Mouse (Mus musculus) neural tube, embryonic 13.5 days (tissue): ENCODE measurements around the gene Cadps. TPM values are rescaled to one million over a fixed set of nuclear protein-coding genes. Genes with fewer than 3 reads are reported as not detected.
"Not testable (repeated sequence)": the region's sequence is repeated elsewhere in the genome, so short reads cannot be mapped to it uniquely, and the experiment has no call there.

Source experiments
- ATAC-seq: fragments of 200-750 bp; cut with Nextera tagmentation; 2 replicates; pipeline ENCODE4 v1.8.0; 2017; ENCODE audit warnings: low read depth, mild to moderate bottlenecking, moderate TSS enrichment, moderate library complexity
- H3K27ac ChIP-seq: fragments of 300-500 bp; sonication (generic); replicated peaks from 2 replicates; pipeline ENCODE4 v1.5.1; 2015; ENCODE audit warnings: moderate library complexity, mild to moderate bottlenecking, inconsistent platforms
- H3K27me3 ChIP-seq: fragments of 300-500 bp; sonication (generic); 2 replicates; pipeline ENCODE4 v1.6.1; 2015; ENCODE audit warnings: mild to moderate bottlenecking, inconsistent platforms
- H3K36me3 ChIP-seq: fragments of 300-500 bp; sonication (generic); 2 replicates; pipeline ENCODE4 v1.6.1; 2015; ENCODE audit warnings: mild to moderate bottlenecking, inconsistent platforms
- H3K4me1 ChIP-seq: fragments of 300-500 bp; sonication (generic); replicated peaks from 2 replicates; pipeline ENCODE4 v1.6.1; 2015; ENCODE audit warnings: inconsistent platforms
- H3K4me2 ChIP-seq: fragments of 300-500 bp; sonication (generic); 2 replicates; pipeline ENCODE4 v1.6.1; 2015; ENCODE audit warnings: inconsistent platforms, mild to moderate bottlenecking, moderate library complexity
- H3K4me3 ChIP-seq: fragments of 300-500 bp; sonication (generic); 2 replicates; pipeline ENCODE4 v1.5.1; 2015; ENCODE audit warnings: mild to moderate bottlenecking, inconsistent platforms
- H3K9ac ChIP-seq: fragments of 300-500 bp; sonication (generic); 2 replicates; pipeline ENCODE4 v1.6.1; 2015; ENCODE audit warnings: moderate library complexity, mild to moderate bottlenecking, inconsistent platforms
- H3K9me3 ChIP-seq: fragments of 300-500 bp; sonication (generic); 2 replicates; pipeline ENCODE4 v1.6.1; 2016; ENCODE audit warnings: inconsistent platforms
- WGBS: fragments of 180-500 bp; shearing (Covaris S2); methylation state at CpG from one replicate; pipeline ENCODE4 v1.1.7; 2015; 5-methylcytosine and 5-hydroxymethylcytosine counted together
- polyA plus RNA-seq: library from polyadenylated mRNA; unstranded; fragments of >200 nt; fragmentation: Nextera tagmentation; extraction: Ambion mirVana; gene quantifications from 2 replicates; pipeline ENCODE4 v1.2.1, GENCODE M21; 2015

The Cadps gene
- polyA plus RNA-seq, 1 experiment from 2014 or later: 34.2 TPM

DNA sequence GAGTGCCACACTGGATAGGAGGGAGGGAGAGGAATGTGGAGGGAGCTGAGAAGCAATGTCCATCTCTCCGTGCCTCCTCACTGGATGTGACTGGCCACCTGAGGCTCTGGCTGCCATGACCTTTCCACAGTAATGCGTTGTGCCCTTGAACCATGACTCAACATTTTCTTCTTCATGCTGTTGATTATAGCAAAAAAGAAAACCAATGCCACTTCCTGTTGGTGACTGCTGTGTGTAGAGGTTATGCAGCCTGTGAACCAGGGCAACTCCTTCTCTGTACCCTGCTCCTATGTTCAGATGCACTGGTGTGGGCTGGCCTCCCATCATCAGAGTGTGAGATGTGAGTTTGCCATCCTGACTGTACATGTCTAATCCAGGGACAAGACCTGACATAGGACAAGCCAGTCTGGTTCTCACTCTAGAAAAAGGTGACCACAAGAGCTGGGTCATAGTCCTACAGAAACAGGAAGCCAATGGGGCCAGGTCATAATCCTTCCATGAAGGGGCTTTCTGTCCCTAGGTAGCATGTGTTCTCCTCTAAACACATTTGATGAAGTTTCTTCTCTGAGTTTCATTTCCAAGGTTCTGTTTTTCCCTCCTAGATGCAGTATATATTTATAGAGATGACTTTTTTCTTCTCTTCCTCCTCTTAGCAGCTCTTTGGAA, 245.3 kb downstream of the Cadps start:
- H3K9me3 ChIP-seq: no peaks in the 10 kb centered on the region
- 89% methylated on average over 2 of the region's 2 CpGs for WGBS
- no peak overlapping the region for H3K9ac ChIP-seq
- ATAC-seq: no peak
- H3K36me3 ChIP-seq: no peaks in the 10 kb centered on the region
- H3K27ac ChIP-seq: no peak overlapping the region
- H3K4me1 ChIP-seq: peaks cover 19% of the 10 kb centered on the region
- H3K27me3 ChIP-seq: no peaks in the 10 kb centered on the region
- H3K4me2 ChIP-seq: no peak overlapping the region
- no peak overlapping the region for H3K4me3 ChIP-seq

DNA sequence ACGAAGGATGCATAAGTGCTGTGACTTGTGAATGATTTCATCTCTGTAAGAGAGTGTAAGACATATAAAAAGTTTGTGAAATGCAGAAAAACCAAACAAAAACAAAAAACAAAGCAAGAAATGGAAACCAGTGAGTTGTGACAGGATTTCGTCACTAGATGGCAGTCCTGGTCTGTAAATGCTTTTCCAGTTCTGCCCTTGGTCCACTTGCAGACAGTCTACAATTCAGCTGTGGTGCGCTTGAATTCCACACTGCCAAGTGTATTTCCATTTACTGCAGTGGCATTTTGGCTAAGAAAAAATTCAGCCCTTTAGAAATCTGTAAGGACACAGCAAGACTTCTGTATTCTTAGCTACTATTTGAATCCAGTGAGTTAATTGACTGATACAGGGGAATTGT, 247.8 kb downstream of the Cadps start:
- ATAC-seq: no peak
- Histone ChIP-seq H3K4me2 (no peak overlapping the region), H3K27ac (0 out of 2 replicates have a peak overlapping the region, but pooled peaks have one; percentile 1)

DNA sequence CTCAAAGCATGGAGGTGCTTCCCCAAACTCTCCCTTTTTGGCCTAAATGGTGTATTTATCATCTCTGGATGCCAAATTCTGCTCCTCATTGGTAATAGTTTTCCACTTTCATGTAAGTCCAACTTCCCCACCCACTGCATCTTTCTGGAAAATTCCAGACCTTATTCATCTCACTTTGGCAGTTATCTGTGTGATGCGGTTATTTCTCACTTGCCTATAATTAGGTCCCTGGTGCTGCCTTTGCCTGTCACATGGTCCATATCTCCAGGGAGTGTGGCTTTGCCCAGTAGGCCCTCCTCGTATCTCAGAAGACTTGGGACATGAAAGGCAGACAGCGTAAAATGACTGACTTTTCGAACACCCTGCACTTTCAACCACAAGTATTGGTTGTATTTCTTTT, 248.5 kb downstream of the Cadps start:
- no peak for ATAC-seq
- H3K4me3 ChIP-seq: no peak overlapping the region
- no peak overlapping the region for H3K27ac ChIP-seq
- no peak overlapping the region for H3K9ac ChIP-seq
- no peaks in the 10 kb centered on the region for H3K27me3 ChIP-seq
- H3K4me2 ChIP-seq: no peak overlapping the region
- H3K36me3 ChIP-seq: no peaks in the 10 kb centered on the region
- peaks cover 14% of the 10 kb centered on the region for H3K4me1 ChIP-seq
- WGBS: 72% methylated on average over 4 of the region's 4 CpGs
- no peaks in the 10 kb centered on the region for H3K9me3 ChIP-seq

More for the DNA sequence above, 247.8 kb downstream of the Cadps start:
- Histone ChIP-seq H3K4me1 (peaks cover 14% of the 10 kb centered on the region), H3K36me3 (no peaks in the 10 kb centered on the region), H3K9me3 (no peaks in the 10 kb centered on the region), H3K4me3 (no peak overlapping the region), H3K27me3 (no peaks in the 10 kb centered on the region), H3K9ac (no peak overlapping the region)
- WGBS: 19% methylated on average over 3 of the region's 3 CpGs

DNA sequence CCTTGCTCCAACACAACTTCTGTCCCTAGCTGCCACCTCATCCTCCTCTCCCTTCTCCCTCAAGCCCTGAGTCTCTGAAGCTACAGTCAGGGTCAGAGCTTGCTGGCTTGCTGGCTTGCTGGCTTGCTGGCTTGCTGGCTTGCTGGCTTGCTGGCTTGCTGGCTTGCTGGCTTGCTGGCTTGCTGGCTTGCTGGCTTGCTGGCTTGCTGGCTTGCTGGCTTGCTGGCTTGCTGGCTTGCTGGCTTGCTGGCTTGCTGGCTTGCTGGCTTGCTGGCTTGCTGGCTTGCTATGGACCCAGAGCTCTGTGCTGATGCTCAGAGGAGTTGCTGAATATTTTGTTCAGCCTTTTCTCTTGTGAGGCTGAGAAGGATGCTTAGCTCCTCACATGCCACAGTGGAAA, 261.1 kb downstream of the Cadps start:
- not testable (repeated sequence) for H3K9ac ChIP-seq, ATAC-seq, H3K27ac ChIP-seq, H3K9me3 ChIP-seq, H3K4me2 ChIP-seq, H3K27me3 ChIP-seq, H3K4me3 ChIP-seq
- H3K4me1 ChIP-seq: peaks cover 28% of the 10 kb centered on the region
- peaks cover 13% of the 10 kb centered on the region for H3K36me3 ChIP-seq

DNA sequence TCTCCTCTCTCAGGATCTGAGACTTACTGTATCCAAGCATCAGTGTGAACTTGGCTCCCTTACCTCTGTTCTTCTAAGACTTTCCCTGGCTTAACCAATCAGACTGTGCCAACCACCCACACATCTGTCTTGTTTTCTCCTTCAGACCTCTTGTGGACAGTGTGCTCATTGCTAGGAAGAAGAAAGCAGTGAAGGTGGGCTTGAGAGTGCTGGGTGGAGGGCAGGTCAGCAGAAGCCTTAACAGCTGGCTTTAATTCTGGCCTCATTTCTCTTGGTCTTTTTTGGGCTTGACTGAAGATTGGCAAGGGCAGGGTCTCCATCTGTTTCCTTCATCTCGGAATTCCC, 262.7 kb downstream of the Cadps start:
- H3K27me3 ChIP-seq: no peaks in the 10 kb centered on the region
- peaks cover 28% of the 10 kb centered on the region for H3K4me1 ChIP-seq
- WGBS: 73% methylated on average over 1 of the region's 1 CpGs
- H3K36me3 ChIP-seq: peaks cover 10% of the 10 kb centered on the region; the same call in 1 of the 2 replicates
- no peak overlapping the region for H3K4me3 ChIP-seq
- H3K4me2 ChIP-seq: no peak overlapping the region
- no peaks in the 10 kb centered on the region for H3K9me3 ChIP-seq
- peak; percentile 44 for ATAC-seq
- H3K9ac ChIP-seq: no peak overlapping the region
- peak overlapping the region; percentile 78 for H3K27ac ChIP-seq

DNA sequence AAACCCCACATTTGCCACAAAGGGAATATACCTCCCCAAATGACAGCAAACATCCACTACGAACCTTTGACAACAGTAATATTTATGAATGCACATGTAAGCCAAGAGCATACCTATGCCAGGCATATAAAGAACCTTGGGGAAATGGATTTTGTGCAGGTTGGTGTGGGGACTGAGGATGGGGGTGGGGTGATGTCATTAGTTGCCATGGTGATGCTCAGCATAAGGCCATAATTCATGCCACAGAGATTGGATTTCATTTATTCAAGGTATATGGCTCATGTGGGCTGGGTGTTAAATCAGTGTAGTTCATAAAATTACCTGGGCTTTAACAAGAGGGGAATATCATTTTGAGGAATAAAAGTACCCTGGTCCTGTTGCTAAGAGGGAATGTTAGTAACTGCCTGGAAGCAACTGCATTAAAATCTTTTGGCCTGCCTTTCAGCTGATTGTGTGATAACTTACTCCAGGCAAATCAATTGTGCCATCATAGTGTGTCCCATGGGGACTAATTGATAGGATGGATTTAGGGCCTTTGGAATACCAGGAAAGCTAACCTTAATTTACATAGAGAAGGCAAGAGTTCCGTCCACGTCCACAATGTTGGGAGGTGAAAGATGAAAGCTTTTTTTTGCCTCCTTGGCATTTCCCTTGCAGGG, 263.2 kb downstream of the Cadps start:
- H3K4me3 ChIP-seq: no peak overlapping the region
- H3K4me2 ChIP-seq: no peak overlapping the region
- H3K36me3 ChIP-seq: peaks cover 5% of the 10 kb centered on the region; the same call in 1 of the 2 replicates
- peak; percentile 89 for ATAC-seq
- H3K9ac ChIP-seq: no peak overlapping the region
- no peaks in the 10 kb centered on the region for H3K9me3 ChIP-seq
- WGBS: 46% methylated on average over 3 of the region's 3 CpGs
- peak overlapping the region; percentile 78 for H3K27ac ChIP-seq
- peaks cover 29% of the 10 kb centered on the region for H3K4me1 ChIP-seq
- no peaks in the 10 kb centered on the region for H3K27me3 ChIP-seq

DNA sequence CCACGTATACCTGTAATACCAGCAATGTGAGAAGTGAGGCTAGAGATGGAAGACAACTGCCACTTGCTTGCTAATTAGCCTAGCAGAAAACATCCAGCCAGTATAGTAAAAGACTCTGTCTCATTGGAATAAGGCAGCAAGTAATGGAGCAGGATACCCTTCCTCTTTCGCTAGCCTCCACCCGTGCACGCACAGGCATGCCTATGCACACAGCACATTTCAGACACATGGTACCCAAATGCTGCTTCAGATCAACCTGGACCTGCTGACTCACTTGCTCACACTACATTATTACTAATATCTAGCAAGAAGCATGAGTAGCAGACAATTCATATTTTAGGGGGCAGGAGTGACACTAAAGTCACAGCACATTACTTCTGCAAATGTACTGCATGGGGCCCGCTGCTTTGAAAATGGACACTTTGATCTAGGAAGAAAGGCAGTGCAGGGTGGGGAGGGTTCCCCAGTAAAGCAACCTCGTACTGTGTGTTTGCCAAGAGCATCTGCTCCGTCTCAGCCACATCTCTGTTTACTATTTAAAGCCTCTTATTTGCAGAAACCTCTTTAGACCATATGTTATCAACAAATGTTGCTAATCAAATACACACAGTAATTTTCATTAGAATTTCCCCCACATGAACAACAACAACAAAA, 263.8 kb downstream of the Cadps start:
- 56% methylated on average over 7 of the region's 7 CpGs for WGBS
- Histone ChIP-seq H3K4me3 (no peak overlapping the region), H3K27me3 (no peaks in the 10 kb centered on the region), H3K4me2 (no peak overlapping the region), H3K4me1 (peaks cover 33% of the 10 kb centered on the region), H3K9me3 (no peaks in the 10 kb centered on the region), H3K36me3 (no peaks in the 10 kb centered on the region), H3K9ac (no peak overlapping the region), H3K27ac (peak overlapping the region; percentile 78)
- peak; percentile 68 for ATAC-seq

DNA sequence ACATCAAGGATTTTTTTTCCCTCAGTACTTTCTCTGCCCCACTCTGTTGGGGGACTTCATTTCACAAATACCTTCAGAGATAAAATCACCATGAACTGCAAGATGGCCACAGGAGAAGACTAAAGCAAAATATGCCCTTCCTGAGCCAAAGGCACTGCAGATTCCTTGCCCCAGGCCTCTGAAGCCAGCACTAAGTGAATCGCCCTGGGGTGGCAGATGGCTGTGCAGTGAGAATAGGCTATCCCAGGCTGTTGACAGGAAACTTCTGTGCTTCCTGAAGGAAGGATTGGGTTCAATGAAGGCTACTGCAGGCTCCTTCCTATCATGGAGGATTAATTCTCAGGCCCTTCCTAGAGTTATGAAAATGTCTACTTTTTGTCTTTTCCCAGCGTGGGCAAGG, 268.4 kb downstream of the Cadps start:
- Histone ChIP-seq H3K4me2 (no peak overlapping the region), H3K36me3 (no peaks in the 10 kb centered on the region), H3K27ac (peak overlapping the region; percentile 25; the same call in 1 of the 2 replicates), H3K9me3 (no peaks in the 10 kb centered on the region), H3K4me3 (no peak overlapping the region), H3K27me3 (no peaks in the 10 kb centered on the region), H3K4me1 (peaks cover 26% of the 10 kb centered on the region), H3K9ac (no peak overlapping the region)
- ATAC-seq: no peak
- WGBS: 78% methylated on average over 2 of the region's 2 CpGs

DNA sequence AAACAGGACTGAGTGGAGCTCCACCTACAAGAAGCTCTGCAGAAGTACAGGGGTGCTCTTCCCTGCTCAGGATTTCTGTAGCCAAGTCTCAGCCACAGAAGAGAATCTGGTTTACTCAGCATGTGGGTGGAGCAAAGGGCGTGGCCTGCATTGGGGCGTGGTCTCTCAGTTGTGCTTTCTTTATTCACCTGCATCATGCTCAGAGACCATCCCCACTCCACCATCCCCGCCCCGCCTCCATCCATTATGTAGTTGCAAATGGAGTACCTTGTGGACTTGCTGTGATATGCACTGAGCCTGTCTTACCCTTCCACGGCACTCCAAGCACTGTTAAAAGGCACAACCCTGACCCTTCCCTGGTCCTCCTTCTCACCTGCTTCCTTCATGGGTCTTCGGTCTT, 271.5 kb downstream of the Cadps start:
- 43% methylated on average over 6 of the region's 6 CpGs for WGBS
- Histone ChIP-seq H3K4me3 (no peak overlapping the region), H3K4me1 (peaks cover 10% of the 10 kb centered on the region; the same call in 1 of the 2 replicates), H3K9me3 (no peaks in the 10 kb centered on the region), H3K27ac (no peak overlapping the region), H3K4me2 (no peak overlapping the region), H3K27me3 (no peaks in the 10 kb centered on the region), H3K36me3 (peaks cover 15% of the 10 kb centered on the region), H3K9ac (no peak overlapping the region)
- no peak for ATAC-seq

DNA sequence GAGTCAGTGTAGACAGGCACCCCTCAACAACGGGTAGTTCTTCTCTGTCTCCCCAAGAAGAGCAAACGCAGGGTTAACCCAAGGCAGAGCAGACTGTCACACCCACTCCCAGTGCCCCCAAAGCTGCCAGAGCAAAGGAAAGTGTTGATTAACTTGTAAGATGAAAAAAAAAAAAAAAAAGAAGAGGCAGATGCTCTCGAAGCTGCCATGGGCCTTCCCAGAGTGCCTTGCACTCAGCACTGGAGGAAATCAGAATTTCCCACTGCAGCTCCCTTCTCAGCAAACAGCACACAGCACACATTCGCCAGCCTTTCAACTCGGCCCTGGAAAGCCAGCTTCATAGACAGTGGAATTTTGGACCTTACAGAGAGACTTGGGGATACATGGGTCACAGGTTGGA, 271.9 kb downstream of the Cadps start:
- Histone ChIP-seq H3K9me3 (no peaks in the 10 kb centered on the region), H3K36me3 (peaks cover 19% of the 10 kb centered on the region), H3K4me1 (peaks cover 10% of the 10 kb centered on the region; the same call in 1 of the 2 replicates), H3K4me3 (no peak overlapping the region), H3K27ac (no peak overlapping the region), H3K27me3 (no peaks in the 10 kb centered on the region), H3K4me2 (no peak overlapping the region), H3K9ac (no peak overlapping the region)
- ATAC-seq: no peak
- WGBS: 54% methylated on average over 5 of the region's 5 CpGs

DNA sequence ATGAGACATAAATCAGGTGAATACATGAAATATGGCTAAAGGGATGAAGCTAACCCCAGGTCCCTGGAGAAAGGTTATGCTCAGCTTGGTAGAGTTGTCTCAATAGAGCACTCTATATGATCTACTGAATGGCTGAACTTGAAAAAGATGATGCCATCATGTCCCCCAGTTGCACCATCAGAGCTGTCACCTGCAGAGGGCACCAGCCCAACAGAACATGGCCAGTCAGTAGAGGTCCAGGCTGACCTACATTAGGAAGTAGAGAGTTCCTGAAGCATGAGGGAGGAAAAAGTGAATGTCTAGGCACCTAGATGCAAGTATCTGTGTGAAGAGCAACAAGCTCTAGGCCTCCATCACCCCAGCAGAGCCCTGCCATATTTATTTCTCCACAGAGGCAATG, 273.6 kb downstream of the Cadps start:
- Histone ChIP-seq H3K9ac (no peak overlapping the region), H3K4me3 (no peak overlapping the region), H3K9me3 (no peaks in the 10 kb centered on the region), H3K4me1 (peaks cover 6% of the 10 kb centered on the region; the same call in 1 of the 2 replicates), H3K36me3 (peaks cover 36% of the 10 kb centered on the region), H3K4me2 (no peak overlapping the region), H3K27me3 (no peaks in the 10 kb centered on the region), H3K27ac (no peak overlapping the region)
- no peak for ATAC-seq

DNA sequence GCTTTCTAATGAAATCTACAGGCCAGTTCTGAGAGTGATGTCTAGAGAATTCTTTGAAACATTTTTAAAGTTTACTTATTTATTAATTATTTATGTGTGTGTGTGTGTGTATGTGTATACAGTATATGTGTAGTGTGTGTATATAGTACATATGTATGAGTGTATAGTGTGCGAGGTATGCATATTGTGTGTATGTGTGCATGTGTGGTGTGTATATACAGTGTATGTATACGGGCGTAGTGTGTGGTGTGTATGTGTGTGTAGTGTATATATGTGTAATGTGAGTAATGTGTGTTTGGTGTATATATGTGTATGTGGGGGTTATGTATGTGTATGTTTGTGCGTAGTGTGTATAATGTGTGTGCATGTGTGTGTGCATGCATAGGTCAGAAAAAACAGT, 275.4 kb downstream of the Cadps start:
- Histone ChIP-seq H3K4me2 (no peak overlapping the region), H3K9me3 (no peaks in the 10 kb centered on the region), H3K4me1 (no peaks in the 10 kb centered on the region), H3K36me3 (peaks cover 43% of the 10 kb centered on the region), H3K9ac (no peak overlapping the region), H3K27ac (no peak overlapping the region), H3K4me3 (no peak overlapping the region), H3K27me3 (no peaks in the 10 kb centered on the region)
- ATAC-seq: no peak
- WGBS: 98% methylated on average over 4 of the region's 4 CpGs
